Mouse (Mus musculus) C2C12 (cell line): ENCODE measurements around the gene Gm13030. TPM values are rescaled to one million over a fixed set of nuclear protein-coding genes. Genes with fewer than 3 reads are reported as not detected.
A peak's percentile ranks its signal among the peaks of the same experiment; 100 is the strongest.

Experiments
- H3K27me3 ChIP-seq: one replicate; pipeline ENCODE4 v1.6.1; 2011; ENCODE audit not compliant: control insufficient read depth, insufficient read depth, insufficient read length
- H3K36me3 ChIP-seq: one replicate; pipeline ENCODE4 v1.6.1; 2011; ENCODE audit not compliant: control insufficient read depth, insufficient read depth
- H3K4me3 ChIP-seq: one replicate; pipeline ENCODE4 v1.5.1; 2011; ENCODE audit warnings: mild to moderate bottlenecking, control low read depth; ENCODE audit not compliant: poor library complexity, insufficient read depth, severe bottlenecking
- H3K79me2 ChIP-seq: one replicate; pipeline ENCODE4 v1.6.1; 2011; ENCODE audit not compliant: control insufficient read depth, insufficient read depth
- H3K79me3 ChIP-seq: one replicate; pipeline ENCODE4 v1.6.1; 2011; ENCODE audit warnings: low read depth, control low read depth
- H3ac ChIP-seq: one replicate; pipeline ENCODE3; 2011; ENCODE audit warnings: low read depth; ENCODE audit not compliant: control insufficient read depth, insufficient read length
- CEBPB ChIP-seq: IDR thresholded peaks from one replicate; pipeline ENCODE4 v1.6.1; 2011; ENCODE audit warnings: low read depth, mild to moderate bottlenecking, control low read depth, moderate library complexity
- CTCF ChIP-seq: IDR thresholded peaks from one replicate; pipeline ENCODE4 v1.5.1; 2011; ENCODE audit not compliant: control insufficient read depth, insufficient read depth, insufficient read length
- FOSL1 ChIP-seq: IDR thresholded peaks from one replicate; pipeline ENCODE4 v1.8.0; 2011; ENCODE audit warnings: mild to moderate bottlenecking, low read length; ENCODE audit not compliant: poor library complexity, insufficient read depth, severe bottlenecking
- MAX ChIP-seq: IDR thresholded peaks from one replicate; pipeline ENCODE4 v1.6.1; 2011; ENCODE audit warnings: mild to moderate bottlenecking, control low read depth
- MYOD1 ChIP-seq: IDR thresholded peaks from one replicate; pipeline ENCODE4 v1.6.1; 2011; ENCODE audit warnings: low read depth; ENCODE audit not compliant: control insufficient read depth, insufficient read length
- MYOG ChIP-seq: IDR thresholded peaks from one replicate; pipeline ENCODE4 v1.6.1; 2011; ENCODE audit not compliant: control insufficient read depth, insufficient read length; ENCODE audit errors: extremely low read depth
- USF1 ChIP-seq: IDR thresholded peaks from one replicate; pipeline ENCODE4 v1.6.1; 2011; ENCODE audit warnings: low read depth, mild to moderate bottlenecking, control low read depth, moderate library complexity
- polyA plus RNA-seq: library from polyadenylated mRNA; unstranded; fragments of >200 nt; fragmentation: generic; extraction: Trizol; gene quantifications from one replicate; pipeline ENCODE4 v1.2.1, GENCODE M21; 2012; ENCODE audit warnings: missing spikeins

The Gm13030 gene
- polyA plus RNA-seq, 1 experiment, result not detected

DNA sequence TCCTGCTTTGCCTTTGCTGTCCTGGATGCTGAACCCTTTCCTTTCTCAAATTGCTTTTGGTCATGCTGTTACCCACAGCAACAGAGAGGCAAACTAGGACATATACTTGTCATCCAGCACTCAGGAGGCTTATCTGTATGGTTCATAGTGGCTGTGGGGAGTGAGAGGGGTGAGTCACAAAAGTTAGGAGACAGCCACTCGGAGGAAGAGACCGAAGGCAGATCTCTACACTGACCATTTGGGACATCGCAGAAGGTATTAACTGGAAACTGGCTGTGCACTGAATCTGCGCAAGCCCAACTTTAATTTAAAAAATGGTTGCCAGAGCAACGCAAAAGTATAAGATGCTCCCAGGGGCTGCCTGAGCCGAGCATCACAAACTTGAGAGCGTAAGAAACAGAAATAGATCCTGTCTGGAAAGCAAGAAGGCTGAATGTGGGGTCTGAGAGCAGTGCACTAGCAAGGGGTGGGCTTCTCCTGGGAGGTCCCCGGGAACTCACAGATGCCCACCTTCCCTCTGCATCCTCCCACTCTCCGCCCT, 18.6 kb downstream of the Gm13030 start:
- TF ChIP-seq MYOG (no peak), MAX (no peak), CEBPB (no peak), USF1 (no peak), FOSL1 (no peak), MYOD1 (no peak), CTCF (no peak)
- H3ac ChIP-seq, result peak overlapping the region; percentile 46
- H3K79me3 ChIP-seq, result no peaks in the 10 kb centered on the region

GRCm38 (mm10) chr4:138852961-138853360, 20.8 kb downstream of the Gm13030 start:
- Histone ChIP-seq H3K79me3 (no peaks in the 10 kb centered on the region), H3ac (no peak overlapping the region), H3K79me2 (no peaks in the 10 kb centered on the region), H3K27me3 (peaks cover 13% of the 10 kb centered on the region), H3K4me3 (no peak overlapping the region), H3K36me3 (no peaks in the 10 kb centered on the region)
- TF ChIP-seq USF1 (no peak), MYOG (no peak), MYOD1 (no peak), CTCF (no peak), FOSL1 (no peak), CEBPB (no peak), MAX (no peak)

More for the DNA sequence above, 18.6 kb downstream of the Gm13030 start:
- peaks cover 1% of the 10 kb centered on the region for H3K27me3 ChIP-seq
- H3K79me2 ChIP-seq, result no peaks in the 10 kb centered on the region
- H3K36me3 ChIP-seq, result no peaks in the 10 kb centered on the region
- no peak overlapping the region for H3K4me3 ChIP-seq

- H3K36me3 ChIP-seq, result no peaks in the 10 kb centered on the region
- no peaks in the 10 kb centered on the region for H3K79me3 ChIP-seq
- TF ChIP-seq MAX (no peak), CTCF (peak; percentile 90)
- peaks cover 13% of the 10 kb centered on the region for H3K27me3 ChIP-seq
- H3K4me3 ChIP-seq, result no peak overlapping the region
- H3ac ChIP-seq, result no peak overlapping the region
- no peaks in the 10 kb centered on the region for H3K79me2 ChIP-seq
Measured at GRCm38 (mm10) chr4:138851463-138851862, 22.3 kb downstream of the Gm13030 start.

- Histone ChIP-seq H3K27me3 (no peaks in the 10 kb centered on the region), H3K36me3 (no peaks in the 10 kb centered on the region), H3K79me2 (no peaks in the 10 kb centered on the region), H3K79me3 (no peaks in the 10 kb centered on the region), H3ac (no peak overlapping the region), H3K4me3 (no peak overlapping the region)
- TF ChIP-seq MYOD1, result no peak
- TF ChIP-seq MAX, result no peak
- TF ChIP-seq FOSL1, result no peak
- no peak for TF ChIP-seq MYOG
- no peak for TF ChIP-seq CEBPB
- no peak for TF ChIP-seq USF1
- TF ChIP-seq CTCF, result no peak
Measured at GRCm38 (mm10) chr4:138841386-138841785, 32.4 kb downstream of the Gm13030 start.

DNA sequence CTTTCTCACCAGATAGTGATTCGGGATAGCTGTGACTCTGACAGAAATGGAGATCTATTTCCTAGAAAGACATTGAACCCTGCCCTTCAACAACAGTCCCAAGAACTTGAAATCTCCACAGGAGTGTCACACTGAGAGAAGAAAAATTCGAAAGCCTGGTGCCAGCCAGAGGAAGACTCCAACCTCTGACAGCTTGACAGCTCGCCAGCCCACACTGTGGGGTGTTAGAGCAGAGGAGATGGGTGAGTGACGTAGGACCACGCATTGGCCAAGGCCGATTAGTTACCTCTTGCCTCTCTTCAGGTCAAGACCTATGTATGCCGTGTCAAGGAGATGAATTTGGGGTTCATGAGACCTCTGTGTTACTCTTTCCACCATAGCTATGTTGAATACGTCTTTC, 33.0 kb downstream of the Gm13030 start:
- H3K79me2 ChIP-seq, result no peaks in the 10 kb centered on the region
- H3K79me3 ChIP-seq, result no peaks in the 10 kb centered on the region
- no peak for TF ChIP-seq MAX
- TF ChIP-seq FOSL1, result no peak
- TF ChIP-seq MYOG, result no peak
- TF ChIP-seq USF1, result no peak
- no peak for TF ChIP-seq CTCF
- TF ChIP-seq CEBPB, result no peak
- TF ChIP-seq MYOD1, result no peak
- no peak overlapping the region for H3ac ChIP-seq
- H3K27me3 ChIP-seq, result peaks cover under 1% of the 10 kb centered on the region
- H3K4me3 ChIP-seq, result no peak overlapping the region
- H3K36me3 ChIP-seq, result no peaks in the 10 kb centered on the region

DNA sequence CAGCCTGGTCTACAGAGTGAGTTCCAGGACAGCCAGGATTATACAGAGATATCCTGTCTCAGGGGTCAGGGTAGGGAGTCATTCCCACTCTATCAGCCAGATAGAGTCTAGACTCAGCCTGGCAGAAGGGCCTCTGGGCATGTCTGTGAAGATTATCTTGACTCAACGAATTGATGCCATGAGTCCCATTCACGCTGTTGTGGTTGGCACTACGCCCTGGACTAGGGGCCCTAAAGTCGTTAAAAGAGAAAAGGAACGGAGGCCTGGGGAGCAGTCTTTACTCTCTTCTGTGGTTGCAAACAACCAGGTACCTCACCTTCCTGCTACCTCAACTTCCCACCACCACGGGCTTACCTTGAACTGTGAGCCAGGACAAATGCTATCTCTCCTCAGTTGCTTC, 34.0 kb downstream of the Gm13030 start:
- Histone ChIP-seq H3K4me3 (no peak overlapping the region), H3K79me2 (no peaks in the 10 kb centered on the region), H3ac (no peak overlapping the region), H3K36me3 (no peaks in the 10 kb centered on the region), H3K27me3 (peaks cover 6% of the 10 kb centered on the region), H3K79me3 (no peaks in the 10 kb centered on the region)
- TF ChIP-seq CEBPB (no peak), FOSL1 (no peak), MAX (no peak), MYOG (no peak), USF1 (no peak), CTCF (no peak), MYOD1 (no peak)
